Mouse (Mus musculus) E14TG2a.4 (cell line): ENCODE measurements at regions not wholly inside any gene's neighbourhood (a gene's known extent, or its start where the extent isn't known, plus 50 kb on each side); places are given as distances from the start of the nearest gene placed in this dataset.

Source experiments
- H3K27me3 ChIP-seq: 2 replicates; pipeline ENCODE4 v1.6.1; 2014; ENCODE audit warnings: low read length, control low read depth; ENCODE audit not compliant: insufficient read depth
- H3K36me3 ChIP-seq: 2 replicates; pipeline ENCODE4 v1.6.1; 2014; ENCODE audit warnings: low read length, control low read depth; ENCODE audit not compliant: insufficient read depth
- H3K4me1 ChIP-seq: replicated peaks from 2 replicates; pipeline ENCODE4 v1.6.1; 2014; ENCODE audit warnings: low read depth, low read length, control low read depth
- H3K4me3 ChIP-seq: replicated peaks from 2 replicates; pipeline ENCODE4 v1.5.1; 2014; ENCODE audit warnings: mild to moderate bottlenecking, low read length
- H3K9me3 ChIP-seq: 2 replicates; pipeline ENCODE4 v1.6.1; 2014; ENCODE audit warnings: low read length, control low read depth
- CTCF ChIP-seq: conservative IDR thresholded peaks from 2 replicates; pipeline ENCODE4 v1.5.1; 2014; ENCODE audit warnings: low read length
- NANOG ChIP-seq: IDR thresholded peaks from 2 replicates; pipeline ENCODE4 v1.6.1; 2014; ENCODE audit warnings: borderline replicate concordance, low read length, mixed read lengths
- POU5F1 ChIP-seq: IDR thresholded peaks from 2 replicates; pipeline ENCODE4 v1.6.1; 2014; ENCODE audit warnings: low read length, borderline replicate concordance

- Histone ChIP-seq H3K4me3 (no peak overlapping the region), H3K27me3 (no peaks in the 10 kb centered on the region), H3K36me3 (no peaks in the 10 kb centered on the region), H3K4me1 (no peaks in the 10 kb centered on the region), H3K9me3 (peaks cover under 1% of the 10 kb centered on the region; the same call in 1 of the 2 replicates)
- TF ChIP-seq NANOG: no peak
- no peak for TF ChIP-seq POU5F1
- no peak for TF ChIP-seq CTCF
Measured at GRCm38 (mm10) chr3:148644924-148645323, 345.4 kb downstream of the Adgrl2 start.

- Histone ChIP-seq H3K4me1 (no peaks in the 10 kb centered on the region), H3K27me3 (no peaks in the 10 kb centered on the region), H3K9me3 (peaks cover 8% of the 10 kb centered on the region; the same call in 1 of the 2 replicates), H3K36me3 (no peaks in the 10 kb centered on the region), H3K4me3 (no peak overlapping the region)
- no peak for TF ChIP-seq NANOG
- no peak for TF ChIP-seq CTCF
- no peak for TF ChIP-seq POU5F1
Measured at GRCm38 (mm10) chr3:148641581-148641980, 348.8 kb downstream of the Adgrl2 start.

DNA sequence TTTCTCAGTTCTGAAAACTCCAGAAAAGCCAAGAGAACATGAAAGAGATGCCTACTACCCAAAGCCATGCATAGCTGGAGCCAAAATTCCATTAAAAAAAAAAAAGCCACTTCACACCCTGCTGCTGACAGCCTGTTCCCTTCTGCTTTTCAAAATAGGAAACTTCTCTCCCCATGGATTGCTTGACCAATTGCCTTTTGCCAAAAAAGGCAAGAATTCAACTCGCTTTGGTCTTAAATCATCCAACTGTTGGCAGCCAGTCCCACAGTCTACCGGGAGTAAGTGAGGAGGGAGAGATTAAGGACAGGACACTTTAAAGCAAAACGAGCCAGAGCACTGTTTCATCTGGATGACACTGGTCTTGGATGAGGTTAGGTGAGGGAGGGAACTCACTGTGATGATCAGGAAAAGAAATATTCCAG is 349.7 kb downstream of the Adgrl2 start:
- TF ChIP-seq NANOG: no peak
- TF ChIP-seq CTCF: no peak
- TF ChIP-seq POU5F1: no peak
- no peaks in the 10 kb centered on the region for H3K36me3 ChIP-seq
- no peak overlapping the region for H3K4me3 ChIP-seq
- H3K27me3 ChIP-seq: no peaks in the 10 kb centered on the region
- H3K4me1 ChIP-seq: no peaks in the 10 kb centered on the region
- H3K9me3 ChIP-seq: peaks cover 8% of the 10 kb centered on the region; the same call in 1 of the 2 replicates

DNA sequence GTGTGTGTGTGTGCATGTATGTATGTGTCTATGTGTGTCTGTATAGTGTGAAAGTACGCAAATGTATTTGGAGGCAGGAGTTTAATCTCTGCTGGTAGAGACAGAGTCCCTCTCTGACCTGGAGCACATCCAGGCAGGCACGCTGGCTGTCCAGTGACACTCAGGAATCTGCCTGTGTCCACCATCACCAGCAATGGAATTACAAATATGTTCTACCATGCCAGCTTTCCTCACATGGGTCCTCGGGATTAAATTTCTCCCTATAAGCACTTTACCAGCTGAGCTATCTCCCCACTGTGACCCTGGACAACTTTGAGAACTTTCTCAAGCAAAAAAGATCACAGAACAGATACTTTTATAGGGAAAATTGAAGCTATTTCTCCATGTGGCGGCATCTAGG is 355.3 kb downstream of the Adgrl2 start:
- Histone ChIP-seq H3K4me1 (no peaks in the 10 kb centered on the region; the same call in 1 of the 2 replicates), H3K27me3 (0 out of 2 replicates have a peak, but pooled peaks cover 3% of the 10 kb centered on the region), H3K4me3 (no peak overlapping the region), H3K36me3 (no peaks in the 10 kb centered on the region), H3K9me3 (peaks cover 8% of the 10 kb centered on the region; the same call in 1 of the 2 replicates)
- TF ChIP-seq CTCF (no peak), NANOG (no peak)

- Histone ChIP-seq H3K4me1 (no peaks in the 10 kb centered on the region; the same call in 1 of the 2 replicates), H3K36me3 (no peaks in the 10 kb centered on the region), H3K9me3 (0 out of 2 replicates have a peak, but pooled peaks cover 1% of the 10 kb centered on the region), H3K4me3 (no peak overlapping the region), H3K27me3 (0 out of 2 replicates have a peak, but pooled peaks cover 3% of the 10 kb centered on the region)
- TF ChIP-seq POU5F1 (no peak), CTCF (no peak), NANOG (no peak)
Measured at GRCm38 (mm10) chr3:148634352-148634751, 356.0 kb downstream of the Adgrl2 start.

DNA sequence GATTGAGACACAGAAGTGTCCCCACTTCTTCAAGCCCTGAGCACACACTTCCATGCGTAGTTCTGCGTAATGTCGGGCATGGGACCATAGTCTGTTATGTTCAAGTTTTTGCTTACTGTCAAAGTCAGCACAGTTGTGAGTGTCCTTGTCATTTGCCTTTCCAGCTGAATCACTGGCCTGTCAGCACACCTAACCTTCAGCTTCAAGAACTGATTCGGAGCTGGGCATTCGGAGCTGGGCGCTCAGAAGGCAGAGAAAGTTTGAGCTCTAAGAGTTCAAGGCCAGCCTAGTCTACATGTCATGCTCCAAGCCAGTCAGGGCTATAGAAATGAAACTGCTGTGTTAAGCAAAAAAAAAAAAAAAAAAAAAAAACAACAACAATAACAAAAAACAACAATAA is 357.1 kb downstream of the Adgrl2 start:
- Histone ChIP-seq H3K9me3 (no peaks in the 10 kb centered on the region), H3K4me1 (no peaks in the 10 kb centered on the region; the same call in 1 of the 2 replicates), H3K36me3 (no peaks in the 10 kb centered on the region), H3K27me3 (0 out of 2 replicates have a peak, but pooled peaks cover 3% of the 10 kb centered on the region), H3K4me3 (no peak overlapping the region)
- TF ChIP-seq NANOG (no peak), POU5F1 (no peak), CTCF (no peak)

DNA sequence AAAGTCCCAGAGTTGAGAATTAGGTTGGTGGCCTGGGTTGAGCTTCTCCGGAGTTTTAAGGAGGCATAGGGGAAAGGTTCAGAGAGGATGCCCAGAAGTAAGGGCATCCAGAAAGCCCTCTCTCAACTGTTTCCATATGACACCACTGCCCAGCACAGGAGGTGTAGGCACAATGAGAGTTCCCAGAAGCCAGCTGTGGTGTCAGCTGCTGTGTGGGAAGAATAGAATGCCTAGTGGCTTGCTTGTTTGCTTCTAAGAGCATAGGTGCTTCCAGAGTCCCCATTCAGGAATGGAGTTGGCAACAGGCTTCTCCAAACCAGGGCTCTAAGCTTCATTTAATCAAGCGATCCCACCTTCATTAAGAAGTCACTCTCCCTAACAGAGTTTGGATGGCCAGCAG is 357.9 kb downstream of the Adgrl2 start:
- no peak overlapping the region for H3K4me3 ChIP-seq
- no peaks in the 10 kb centered on the region; the same call in 1 of the 2 replicates for H3K4me1 ChIP-seq
- no peaks in the 10 kb centered on the region for H3K36me3 ChIP-seq
- TF ChIP-seq NANOG: no peak
- TF ChIP-seq CTCF: no peak
- TF ChIP-seq POU5F1: no peak
- no peaks in the 10 kb centered on the region for H3K9me3 ChIP-seq
- 0 out of 2 replicates have a peak, but pooled peaks cover 3% of the 10 kb centered on the region for H3K27me3 ChIP-seq

DNA sequence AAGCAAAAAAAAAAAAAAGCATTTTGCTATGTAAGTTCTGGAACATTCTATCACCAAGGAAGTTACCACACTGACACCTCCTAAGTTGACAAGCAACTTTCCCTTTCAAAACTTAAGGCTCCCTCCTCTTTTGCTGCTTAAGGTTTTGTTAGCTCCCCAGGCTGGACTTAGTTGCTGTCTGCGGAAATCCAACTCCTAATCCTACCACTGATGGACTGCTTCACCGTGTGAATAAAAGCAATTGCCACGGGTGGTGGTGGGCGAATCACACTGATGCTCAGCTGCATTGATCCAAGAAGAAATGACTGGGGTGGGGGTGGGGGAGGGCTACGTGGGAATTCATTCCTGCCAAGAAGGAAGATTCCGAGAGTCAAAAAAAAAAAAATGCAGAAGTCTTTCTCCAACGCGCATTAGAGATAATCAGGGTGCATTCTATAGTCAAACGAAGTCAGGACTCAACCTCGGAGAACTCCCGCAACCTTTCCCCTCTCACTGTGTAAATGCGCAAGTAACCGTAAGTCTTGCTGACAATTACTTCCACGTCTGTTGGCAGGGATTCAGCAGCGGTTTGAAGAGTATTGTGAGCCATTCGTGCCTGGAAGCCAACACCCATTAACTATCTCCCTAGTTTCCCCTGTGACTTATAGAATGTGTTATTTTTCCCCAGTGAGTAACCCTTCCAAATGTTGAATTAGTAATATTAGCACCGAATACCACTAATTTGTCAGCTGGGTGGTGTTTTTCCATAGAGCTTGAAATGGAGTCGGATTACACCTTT is 358.8 kb downstream of the Adgrl2 start:
- Histone ChIP-seq H3K36me3 (no peaks in the 10 kb centered on the region), H3K4me3 (no peak overlapping the region), H3K4me1 (no peaks in the 10 kb centered on the region; the same call in 1 of the 2 replicates), H3K9me3 (no peaks in the 10 kb centered on the region), H3K27me3 (0 out of 2 replicates have a peak, but pooled peaks cover 3% of the 10 kb centered on the region)
- no peak for TF ChIP-seq NANOG

GRCm38 (mm10) chr3:148630865-148631264 is 359.5 kb downstream of the Adgrl2 start:
- Histone ChIP-seq H3K4me1 (no peaks in the 10 kb centered on the region; the same call in 1 of the 2 replicates), H3K4me3 (no peak overlapping the region), H3K27me3 (0 out of 2 replicates have a peak, but pooled peaks cover 3% of the 10 kb centered on the region), H3K36me3 (no peaks in the 10 kb centered on the region), H3K9me3 (no peaks in the 10 kb centered on the region)
- TF ChIP-seq POU5F1 (no peak), NANOG (no peak), CTCF (no peak)
